Mouse (Mus musculus): ENCODE data around the gene Chkb. TPM values are rescaled to one million over a fixed set of nuclear protein-coding genes. Genes with fewer than 3 reads are reported as not detected.

Gene Chkb
- 29.4 and 33.1 TPM in 2 replicates for polyA plus RNA-seq (2011; ENCODE audit: insufficient read length, low read depth, missing spikeins)

GRCm38 (mm10) chr15:89429352-89430221 is at the start of gene Chkb, which contains the start of the genes C730034F03Rik and Gm44502:
Gene Chkb, minus strand, starts transcription at chr15:89429908.
Gene C730034F03Rik, plus strand, starts transcription at chr15:89429589.
Gene Gm44502, minus strand, starts transcription at chr15:89429696.
- no peaks in the 10 kb centered on the region for H3K4me1 ChIP-seq (ENCODE audit: control insufficient read depth, insufficient read depth, low read length)
- H3K4me3 ChIP-seq (ENCODE audit: insufficient read depth, low read length), result peak within 1 kb of the TSS; percentile 62
- peak within 1 kb of the TSS; percentile 80 for H3K27ac ChIP-seq (ENCODE audit: insufficient read depth, low read length)
- TF ChIP-seq CTCF (IDR thresholded peaks at IDR 0.05; ENCODE audit: borderline replicate concordance, insufficient read depth, low read length) (no peak), POLR2A (IDR thresholded peaks at IDR 0.05; ENCODE audit: low read depth, low read length) (peak; percentile 91)

- no peak for TF ChIP-seq CTCF (IDR thresholded peaks at IDR 0.05; ENCODE audit: borderline replicate concordance, insufficient read depth, low read length)
- TF ChIP-seq POLR2A (IDR thresholded peaks at IDR 0.05; ENCODE audit: low read depth, low read length), result no peak
- H3K27ac ChIP-seq (ENCODE audit: insufficient read depth, low read length), result no peak overlapping the region
- H3K4me3 ChIP-seq (ENCODE audit: insufficient read depth, low read length), result no peak overlapping the region
- H3K4me1 ChIP-seq (ENCODE audit: control insufficient read depth, insufficient read depth, low read length), result peaks cover 7% of the 10 kb centered on the region
Observed at GRCm38 (mm10) chr15:89478622-89479021, 48.9 kb upstream of the Chkb start.

GRCm38 (mm10) chr15:89477806-89478205 is 48.1 kb upstream of the Chkb start:
- no peak overlapping the region for H3K27ac ChIP-seq (ENCODE audit: insufficient read depth, low read length)
- H3K4me1 ChIP-seq (ENCODE audit: control insufficient read depth, insufficient read depth, low read length), result peaks cover 7% of the 10 kb centered on the region
- no peak for TF ChIP-seq POLR2A (IDR thresholded peaks at IDR 0.05; ENCODE audit: low read depth, low read length)
- no peak for TF ChIP-seq CTCF (IDR thresholded peaks at IDR 0.05; ENCODE audit: borderline replicate concordance, insufficient read depth, low read length)
- no peak overlapping the region for H3K4me3 ChIP-seq (ENCODE audit: insufficient read depth, low read length)

GRCm38 (mm10) chr15:89477091-89477491 is 47.4 kb upstream of the Chkb start, which contains the start of gene Arsa:
Gene Arsa, minus strand, starts transcription at chr15:89477425.
- Histone ChIP-seq H3K27ac (ENCODE audit: insufficient read depth, low read length) (peak within 1 kb of the TSS; percentile 23), H3K4me3 (ENCODE audit: insufficient read depth, low read length) (peak within 1 kb of the TSS; percentile 57), H3K4me1 (ENCODE audit: control insufficient read depth, insufficient read depth, low read length) (peaks cover 7% of the 10 kb centered on the region)
- TF ChIP-seq POLR2A (IDR thresholded peaks at IDR 0.05; ENCODE audit: low read depth, low read length), result no peak
- no peak for TF ChIP-seq CTCF (IDR thresholded peaks at IDR 0.05; ENCODE audit: borderline replicate concordance, insufficient read depth, low read length)

- no peak for TF ChIP-seq POLR2A (IDR thresholded peaks at IDR 0.05; ENCODE audit: low read depth, low read length)
- TF ChIP-seq CTCF (IDR thresholded peaks at IDR 0.05; ENCODE audit: borderline replicate concordance, insufficient read depth, low read length), result no peak
- peak overlapping the region; percentile 57 for H3K4me3 ChIP-seq (ENCODE audit: insufficient read depth, low read length)
- peak overlapping the region; percentile 23 for H3K27ac ChIP-seq (ENCODE audit: insufficient read depth, low read length)
- H3K4me1 ChIP-seq (ENCODE audit: control insufficient read depth, insufficient read depth, low read length), result peaks cover 7% of the 10 kb centered on the region
Observed at GRCm38 (mm10) chr15:89476475-89476815, 46.7 kb upstream of the Chkb start.

- peak overlapping the region; percentile 57 for H3K4me3 ChIP-seq (ENCODE audit: insufficient read depth, low read length)
- TF ChIP-seq CTCF (IDR thresholded peaks at IDR 0.05; ENCODE audit: borderline replicate concordance, insufficient read depth, low read length) (no peak), POLR2A (IDR thresholded peaks at IDR 0.05; ENCODE audit: low read depth, low read length) (peak; percentile 95)
- H3K4me1 ChIP-seq (ENCODE audit: control insufficient read depth, insufficient read depth, low read length), result peaks cover 5% of the 10 kb centered on the region
- peak overlapping the region; percentile 23 for H3K27ac ChIP-seq (ENCODE audit: insufficient read depth, low read length)
Observed at GRCm38 (mm10) chr15:89475611-89476474, 46.1 kb upstream of the Chkb start.

GRCm38 (mm10) chr15:89475293-89475600 is 45.5 kb upstream of the Chkb start:
- Histone ChIP-seq H3K4me3 (ENCODE audit: insufficient read depth, low read length) (peak overlapping the region; percentile 55), H3K4me1 (ENCODE audit: control insufficient read depth, insufficient read depth, low read length) (peaks cover 4% of the 10 kb centered on the region), H3K27ac (ENCODE audit: insufficient read depth, low read length) (no peak overlapping the region)
- TF ChIP-seq POLR2A (IDR thresholded peaks at IDR 0.05; ENCODE audit: low read depth, low read length), result no peak
- no peak for TF ChIP-seq CTCF (IDR thresholded peaks at IDR 0.05; ENCODE audit: borderline replicate concordance, insufficient read depth, low read length)

GRCm38 (mm10) chr15:89474596-89475292 is 45.0 kb upstream of the Chkb start:
- TF ChIP-seq POLR2A (IDR thresholded peaks at IDR 0.05; ENCODE audit: low read depth, low read length) (no peak), CTCF (IDR thresholded peaks at IDR 0.05; ENCODE audit: borderline replicate concordance, insufficient read depth, low read length) (no peak)
- no peak overlapping the region for H3K27ac ChIP-seq (ENCODE audit: insufficient read depth, low read length)
- peaks cover 4% of the 10 kb centered on the region; the same call in 1 of the 2 replicates for H3K4me1 ChIP-seq (ENCODE audit: control insufficient read depth, insufficient read depth, low read length)
- no peak overlapping the region for H3K4me3 ChIP-seq (ENCODE audit: insufficient read depth, low read length)

- H3K27ac ChIP-seq (ENCODE audit: insufficient read depth, low read length), result no peak overlapping the region
- H3K4me3 ChIP-seq (ENCODE audit: insufficient read depth, low read length), result no peak overlapping the region
- no peak for TF ChIP-seq CTCF (IDR thresholded peaks at IDR 0.05; ENCODE audit: borderline replicate concordance, insufficient read depth, low read length)
- TF ChIP-seq POLR2A (IDR thresholded peaks at IDR 0.05; ENCODE audit: low read depth, low read length), result no peak
- peaks cover 4% of the 10 kb centered on the region; the same call in 1 of the 2 replicates for H3K4me1 ChIP-seq (ENCODE audit: control insufficient read depth, insufficient read depth, low read length)
Observed at GRCm38 (mm10) chr15:89473921-89474320, 44.2 kb upstream of the Chkb start.
